Mouse (Mus musculus): ENCODE measurements around the gene Nr1h2.

DNA sequence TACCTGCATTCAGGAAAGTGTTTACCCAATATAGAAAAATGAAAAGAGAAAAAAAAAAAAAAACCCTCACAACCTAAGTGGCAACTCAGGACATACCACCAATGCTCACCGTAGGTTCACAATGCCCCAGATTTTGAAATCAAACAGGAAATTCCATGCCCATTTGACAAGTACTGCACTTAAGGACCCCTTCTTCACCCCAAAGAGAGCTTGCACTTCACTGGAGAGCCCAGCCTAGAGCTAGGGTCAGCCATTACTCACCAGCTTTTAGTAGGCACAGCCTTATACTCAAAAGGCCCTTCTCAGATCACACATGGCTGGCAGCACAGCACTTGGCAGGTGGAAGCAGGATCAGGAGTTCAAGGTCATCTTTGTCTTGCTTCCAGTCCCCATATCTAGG is 29.4 kb upstream of the Nr1h2 start:
- TF ChIP-seq CTCF (IDR thresholded peaks at IDR 0.05), result no peak
- TF ChIP-seq EP300 (IDR thresholded peaks at IDR 0.05; ENCODE audit: insufficient read depth, low read depth, low read length), result no peak
- TF ChIP-seq POLR2A (IDR thresholded peaks at IDR 0.05; ENCODE audit: insufficient read depth, low read depth, low read length), result no peak

Data from heart, adult 2 months (tissue).